Mouse (Mus musculus) neural tube, embryonic 12.5 days (tissue): ENCODE results near the gene Strn3. TPM values are rescaled to one million over a fixed set of nuclear protein-coding genes. Genes with fewer than 3 reads are reported as not detected.

ENCODE experiments used
- ATAC-seq: fragments of 200-750 bp; cut with Nextera tagmentation; 2 replicates; pipeline ENCODE4 v1.8.0; 2017; ENCODE audit warnings: low read depth, mild to moderate bottlenecking, moderate TSS enrichment, moderate library complexity; ENCODE audit not compliant: low FRiP score
- H3K27ac ChIP-seq: fragments of 300-500 bp; sonication (generic); 2 replicates; pipeline ENCODE4 v1.5.1; 2016
- H3K27me3 ChIP-seq: fragments of 300-500 bp; sonication (generic); replicated peaks from 2 replicates; pipeline ENCODE4 v1.6.1; 2016; ENCODE audit warnings: mild to moderate bottlenecking
- H3K36me3 ChIP-seq: fragments of 300-500 bp; sonication (generic); 2 replicates; pipeline ENCODE4 v1.6.1; 2016; ENCODE audit warnings: mild to moderate bottlenecking
- H3K4me1 ChIP-seq: fragments of 300-500 bp; sonication (generic); 2 replicates; pipeline ENCODE4 v1.6.1; 2016
- H3K4me2 ChIP-seq: fragments of 300-500 bp; sonication (generic); replicated peaks from 2 replicates; pipeline ENCODE4 v1.6.1; 2016; ENCODE audit warnings: mild to moderate bottlenecking
- H3K4me3 ChIP-seq: fragments of 300-500 bp; sonication (generic); 2 replicates; pipeline ENCODE4 v1.5.1; 2016
- H3K9ac ChIP-seq: fragments of 300-500 bp; sonication (generic); 2 replicates; pipeline ENCODE4 v1.6.1; 2016; ENCODE audit warnings: mild to moderate bottlenecking
- H3K9me3 ChIP-seq: fragments of 300-500 bp; sonication (generic); 2 replicates; pipeline ENCODE4 v1.6.1; 2016; ENCODE audit warnings: mild to moderate bottlenecking
- WGBS: fragments of 180-500 bp; shearing (Covaris S2); methylation state at CpG from one replicate; pipeline ENCODE4 v1.1.7; 2016; 5-methylcytosine and 5-hydroxymethylcytosine counted together
- polyA plus RNA-seq: library from polyadenylated mRNA; unstranded; fragments of >200 nt; fragmentation: Nextera tagmentation; extraction: Ambion mirVana; gene quantifications from 2 replicates; pipeline ENCODE4 v1.2.1, GENCODE M21; 2016

Strn3 gene
- polyA plus RNA-seq, 1 experiment from 2014 or later, result 63.4 TPM

DNA sequence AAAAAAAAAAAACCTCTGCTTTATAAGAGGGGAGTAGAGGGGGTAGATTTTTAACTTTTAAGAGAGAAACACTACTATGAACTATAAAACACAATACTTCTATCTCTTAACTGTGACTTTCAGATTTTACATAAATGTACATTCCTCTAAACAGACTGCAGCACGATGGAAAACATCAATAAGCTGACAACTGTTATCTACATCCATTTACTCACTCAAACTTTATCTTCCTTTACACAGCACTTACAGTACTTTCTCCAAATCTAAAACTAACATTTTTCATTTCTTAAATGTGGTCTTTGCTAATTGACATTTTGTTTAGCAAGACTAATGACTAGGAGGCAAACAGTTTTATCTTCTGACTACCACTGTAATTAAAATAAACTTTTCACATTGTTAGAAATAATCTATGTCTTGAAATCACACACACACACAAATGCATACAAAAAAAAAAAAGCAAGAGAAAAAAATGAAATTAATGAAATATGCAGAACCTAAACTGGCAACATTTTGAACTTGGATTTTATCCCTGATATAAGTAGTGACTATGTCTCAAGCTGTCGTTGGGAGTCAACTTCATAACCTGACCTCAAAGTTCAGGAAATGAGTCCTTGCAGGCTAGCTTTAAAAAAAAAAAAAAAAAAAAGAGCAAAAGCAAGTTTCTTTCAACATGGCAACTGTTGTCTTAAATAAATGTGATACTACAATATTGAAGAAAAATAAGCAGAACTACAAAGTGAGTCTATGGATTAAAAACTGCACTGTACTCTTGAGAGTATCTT lies 54.8 kb downstream of the Strn3 start:
- no peak for ATAC-seq
- 84% methylated on average over 2 of the region's 2 CpGs for WGBS

DNA sequence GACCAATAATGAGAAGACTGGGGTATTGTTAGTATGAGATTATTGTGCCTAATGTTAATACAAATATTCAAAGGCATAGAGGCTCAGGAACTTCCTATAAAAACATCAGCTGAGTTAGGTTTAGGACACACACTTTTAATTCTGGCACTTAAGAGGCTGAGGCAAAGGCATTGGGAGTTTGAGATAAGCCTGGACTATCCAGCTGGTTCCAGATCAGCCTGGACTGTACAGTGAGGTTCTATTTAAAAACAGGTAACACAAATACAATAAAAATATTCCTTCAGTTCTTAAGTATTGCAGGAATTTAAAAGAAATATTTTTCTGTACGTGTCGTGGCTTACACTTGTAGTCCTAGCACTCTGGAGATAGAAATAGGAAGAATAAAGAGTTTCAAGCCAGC lies 55.4 kb downstream of the Strn3 start:
- no peak overlapping the region for H3K4me2 ChIP-seq
- ATAC-seq, result no peak
- 91% methylated on average over 2 of the region's 2 CpGs for WGBS
- no peaks in the 10 kb centered on the region for H3K4me1 ChIP-seq
- H3K36me3 ChIP-seq, result peaks cover 3% of the 10 kb centered on the region; the same call in 1 of the 2 replicates
- no peak overlapping the region for H3K4me3 ChIP-seq
- H3K27me3 ChIP-seq, result no peaks in the 10 kb centered on the region
- H3K27ac ChIP-seq, result no peak overlapping the region
- H3K9me3 ChIP-seq, result no peaks in the 10 kb centered on the region
- no peak overlapping the region for H3K9ac ChIP-seq

More for the DNA sequence above, 54.8 kb downstream of the Strn3 start:
- Histone ChIP-seq H3K4me2 (no peak overlapping the region), H3K27me3 (no peaks in the 10 kb centered on the region), H3K9me3 (no peaks in the 10 kb centered on the region), H3K27ac (no peak overlapping the region), H3K4me1 (no peaks in the 10 kb centered on the region), H3K9ac (no peak overlapping the region), H3K36me3 (peaks cover 8% of the 10 kb centered on the region; the same call in 1 of the 2 replicates), H3K4me3 (no peak overlapping the region)

DNA sequence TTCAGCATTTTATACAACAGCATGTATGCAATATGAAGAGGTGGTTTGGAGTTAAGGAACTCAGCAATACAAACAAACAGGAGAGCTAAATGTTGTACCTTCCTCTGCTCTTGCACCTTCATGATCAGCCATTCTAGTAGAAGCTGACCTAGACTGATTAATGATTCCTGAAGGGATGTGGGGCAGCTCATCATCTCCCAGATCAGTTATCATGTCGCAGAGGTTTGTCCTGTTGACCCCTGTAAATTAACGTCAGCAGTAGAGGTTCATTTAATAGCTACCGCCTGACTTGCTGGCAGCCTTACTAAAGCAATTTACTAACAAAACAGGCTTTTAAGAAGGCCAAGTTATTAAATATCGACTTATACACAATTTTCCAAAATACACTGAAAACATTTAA lies 58.2 kb downstream of the Strn3 start:
- H3K9me3 ChIP-seq, result no peaks in the 10 kb centered on the region
- ATAC-seq, result no peak
- no peak overlapping the region for H3K4me2 ChIP-seq
- H3K4me3 ChIP-seq, result no peak overlapping the region
- no peaks in the 10 kb centered on the region for H3K27me3 ChIP-seq
- no peak overlapping the region for H3K27ac ChIP-seq
- H3K4me1 ChIP-seq, result no peaks in the 10 kb centered on the region
- WGBS, result 78% methylated on average over 4 of the region's 4 CpGs
- H3K36me3 ChIP-seq, result peaks cover 3% of the 10 kb centered on the region; the same call in 1 of the 2 replicates
- no peak overlapping the region for H3K9ac ChIP-seq

GRCm38 (mm10) chr12:51623366-51623694 lies 68.4 kb downstream of the Strn3 start:
- Histone ChIP-seq H3K27ac (no peak overlapping the region), H3K36me3 (peaks cover 7% of the 10 kb centered on the region; the same call in 1 of the 2 replicates), H3K4me2 (no peak overlapping the region), H3K9me3 (no peaks in the 10 kb centered on the region), H3K27me3 (no peaks in the 10 kb centered on the region), H3K4me1 (no peaks in the 10 kb centered on the region), H3K4me3 (no peak overlapping the region), H3K9ac (no peak overlapping the region)
- ATAC-seq, result no peak; the same call in 1 of the 2 replicates

DNA sequence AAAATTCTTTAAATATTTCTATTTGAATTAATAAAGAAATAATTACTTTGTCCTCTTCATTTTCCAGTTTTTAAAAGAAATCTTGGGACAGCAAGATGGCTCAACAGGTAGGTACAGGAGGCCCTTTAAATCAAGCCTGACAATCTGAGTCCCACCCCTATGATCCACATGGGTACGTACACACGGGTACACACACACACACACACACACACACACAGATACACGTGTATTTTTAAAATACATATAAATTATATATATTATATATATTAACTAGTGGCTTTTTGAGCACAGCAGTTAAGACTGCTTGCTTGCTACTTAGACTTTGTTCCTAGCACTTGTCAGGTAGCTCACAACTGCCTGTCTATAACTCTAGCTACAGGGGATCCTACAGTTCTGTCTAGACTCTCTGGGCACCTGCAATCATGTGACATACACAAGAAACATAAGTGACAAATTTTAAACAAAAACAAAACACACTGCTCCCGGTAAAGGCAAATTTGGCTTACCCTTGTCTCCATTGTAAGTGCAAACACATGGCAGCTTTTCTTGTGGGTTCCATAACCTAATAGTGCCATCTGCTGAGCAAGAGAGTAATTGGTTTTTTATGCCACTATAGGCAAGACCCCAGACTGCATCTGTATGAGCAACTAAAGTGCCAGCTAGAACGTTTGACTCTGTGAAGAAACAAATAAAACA lies 68.9 kb downstream of the Strn3 start:
- H3K9me3 ChIP-seq, result no peaks in the 10 kb centered on the region
- peak; percentile 66; the same call in 1 of the 2 replicates for ATAC-seq
- no peak overlapping the region for H3K4me2 ChIP-seq
- 82% methylated on average over 5 of the region's 5 CpGs for WGBS
- H3K27ac ChIP-seq, result no peak overlapping the region
- no peaks in the 10 kb centered on the region for H3K4me1 ChIP-seq
- H3K4me3 ChIP-seq, result no peak overlapping the region
- H3K27me3 ChIP-seq, result no peaks in the 10 kb centered on the region
- peaks cover 11% of the 10 kb centered on the region; the same call in 1 of the 2 replicates for H3K36me3 ChIP-seq
- no peak overlapping the region for H3K9ac ChIP-seq

DNA sequence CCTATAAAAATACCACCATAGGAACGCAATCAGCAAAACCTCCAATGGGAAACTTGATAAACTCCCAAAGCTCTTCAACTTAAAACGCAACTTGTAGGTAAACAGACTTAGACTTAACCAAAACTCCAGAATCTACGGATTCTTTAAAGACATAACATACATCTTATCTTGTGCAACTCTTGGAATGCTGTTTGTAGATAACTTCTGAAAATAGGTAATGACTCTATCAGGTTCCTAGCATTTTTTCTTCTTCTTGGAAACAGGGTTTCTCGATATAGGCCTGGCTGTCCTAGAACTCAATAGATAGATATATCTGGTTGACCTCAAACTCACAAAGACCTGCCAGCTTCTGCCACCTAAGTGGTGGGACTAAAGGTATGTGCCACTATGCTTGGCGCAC lies 70.5 kb downstream of the Strn3 start:
- H3K9me3 ChIP-seq, result no peaks in the 10 kb centered on the region
- no peak for ATAC-seq
- no peaks in the 10 kb centered on the region for H3K27me3 ChIP-seq
- 95% methylated on average over 5 of the region's 5 CpGs for WGBS
- H3K9ac ChIP-seq, result no peak overlapping the region
- peaks cover 22% of the 10 kb centered on the region for H3K36me3 ChIP-seq
- H3K27ac ChIP-seq, result no peak overlapping the region
- no peak overlapping the region for H3K4me2 ChIP-seq
- no peaks in the 10 kb centered on the region for H3K4me1 ChIP-seq
- no peak overlapping the region for H3K4me3 ChIP-seq

- peaks cover 26% of the 10 kb centered on the region for H3K36me3 ChIP-seq
Observed at GRCm38 (mm10) chr12:51620572-51620971, 71.1 kb downstream of the Strn3 start.

GRCm38 (mm10) chr12:51612361-51612760 lies 79.3 kb downstream of the Strn3 start:
- no peaks in the 10 kb centered on the region for H3K4me1 ChIP-seq
- H3K36me3 ChIP-seq, result peaks cover 44% of the 10 kb centered on the region
- no peaks in the 10 kb centered on the region for H3K27me3 ChIP-seq
- H3K9me3 ChIP-seq, result no peaks in the 10 kb centered on the region
- no peak overlapping the region for H3K9ac ChIP-seq
- H3K27ac ChIP-seq, result no peak overlapping the region
- H3K4me2 ChIP-seq, result no peak overlapping the region
- ATAC-seq, result no peak
- H3K4me3 ChIP-seq, result no peak overlapping the region
- 91% methylated on average over 5 of the region's 5 CpGs for WGBS

More at GRCm38 (mm10) chr12:51620572-51620971, 71.1 kb downstream of the Strn3 start:
- Histone ChIP-seq H3K4me3 (no peak overlapping the region), H3K9ac (no peak overlapping the region), H3K27me3 (no peaks in the 10 kb centered on the region), H3K9me3 (no peaks in the 10 kb centered on the region), H3K27ac (no peak overlapping the region), H3K4me2 (no peak overlapping the region), H3K4me1 (no peaks in the 10 kb centered on the region)
- no peak for ATAC-seq

DNA sequence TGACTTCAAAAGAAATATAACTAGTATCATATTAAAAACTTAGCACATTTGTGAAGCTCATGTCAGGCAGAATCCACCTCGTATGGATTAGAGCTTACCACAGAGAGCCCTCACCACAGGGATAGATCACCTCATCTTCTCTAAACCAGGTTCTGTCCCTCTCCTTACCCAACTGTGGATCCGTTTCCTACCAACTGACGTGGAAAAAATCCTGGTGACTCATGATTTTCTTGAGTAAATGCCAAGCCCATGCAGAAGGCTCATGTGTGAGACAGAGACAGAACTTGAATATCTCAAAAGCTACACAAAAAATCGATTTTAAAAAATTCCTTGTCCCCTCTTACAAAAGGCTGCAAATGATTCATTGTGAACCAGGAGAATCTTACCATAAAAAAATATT lies 85.6 kb downstream of the Strn3 start:
- Histone ChIP-seq H3K27ac (no peak overlapping the region), H3K4me2 (no peak overlapping the region), H3K4me3 (no peak overlapping the region), H3K4me1 (no peaks in the 10 kb centered on the region), H3K27me3 (no peaks in the 10 kb centered on the region), H3K36me3 (peaks cover 13% of the 10 kb centered on the region; the same call in 1 of the 2 replicates), H3K9ac (no peak overlapping the region), H3K9me3 (no peaks in the 10 kb centered on the region)
- ATAC-seq, result no peak
- WGBS, result 92% methylated on average over 4 of the region's 4 CpGs

GRCm38 (mm10) chr12:51603306-51603705 lies 88.4 kb downstream of the Strn3 start:
- Histone ChIP-seq H3K4me2 (no peak overlapping the region), H3K4me3 (no peak overlapping the region), H3K36me3 (peaks cover 6% of the 10 kb centered on the region; the same call in 1 of the 2 replicates), H3K4me1 (no peaks in the 10 kb centered on the region), H3K9me3 (no peaks in the 10 kb centered on the region), H3K27ac (no peak overlapping the region), H3K9ac (no peak overlapping the region), H3K27me3 (no peaks in the 10 kb centered on the region)
- 97% methylated on average over 10 of the region's 10 CpGs for WGBS
- no peak for ATAC-seq

GRCm38 (mm10) chr12:51594030-51594470 lies 97.6 kb downstream of the Strn3 start:
- peaks cover 40% of the 10 kb centered on the region for H3K27me3 ChIP-seq
- WGBS, result 2% methylated on average over 18 of the region's 18 CpGs
- H3K9me3 ChIP-seq, result no peaks in the 10 kb centered on the region
- peak overlapping the region; percentile 98 for H3K4me2 ChIP-seq
- H3K4me3 ChIP-seq, result peak overlapping the region; percentile 62
- ATAC-seq, result no peak
- no peak overlapping the region for H3K27ac ChIP-seq
- peak overlapping the region; percentile 54 for H3K9ac ChIP-seq
- peaks cover 11% of the 10 kb centered on the region for H3K4me1 ChIP-seq
- H3K36me3 ChIP-seq, result no peaks in the 10 kb centered on the region

- H3K9ac ChIP-seq, result peak within 1 kb of the TSS; percentile 54
- peak within 1 kb of the TSS; percentile 62 for H3K4me3 ChIP-seq
- peak; percentile 86 for ATAC-seq
- peaks cover 11% of the 10 kb centered on the region for H3K4me1 ChIP-seq
- H3K36me3 ChIP-seq, result no peaks in the 10 kb centered on the region
- peak within 1 kb of the TSS; percentile 98 for H3K4me2 ChIP-seq
- H3K9me3 ChIP-seq, result no peaks in the 10 kb centered on the region
- H3K27ac ChIP-seq, result no peak within 1 kb of the TSS
- WGBS, result under 1% methylated on average over 77 of the region's 79 CpGs
- H3K27me3 ChIP-seq, result peaks cover 40% of the 10 kb centered on the region
Observed at GRCm38 (mm10) chr12:51593229-51594029, 98.3 kb downstream of the Strn3 start, which contains the start of gene Coch. TSS of gene Coch (plus strand) at chr12:51593341.
